Mouse (Mus musculus) c-Kit-negative CD71-positive TER-119-positive erythroid progenitor cells, embryonic 14.5 days (primary cell): Measurements from ENCODE around the gene Cabcoco1.

Experiments
- DNase-seq: peaks from one replicate; pipeline ENCODE4 v3.0.0-alpha.2; 2013; ENCODE audit warnings: low read depth, low spot score

Cabcoco1 gene

GRCm38 (mm10) chr10:68541139-68541942, at the start of gene Cabcoco1:
Gene Cabcoco1 (minus strand): TSS chr10:68541896.
- DNase-seq, result no peak

- no peak for DNase-seq
These were observed 48.0 kb upstream of the Cabcoco1 start for GRCm38 (mm10) chr10:68589530-68590252.

DNA sequence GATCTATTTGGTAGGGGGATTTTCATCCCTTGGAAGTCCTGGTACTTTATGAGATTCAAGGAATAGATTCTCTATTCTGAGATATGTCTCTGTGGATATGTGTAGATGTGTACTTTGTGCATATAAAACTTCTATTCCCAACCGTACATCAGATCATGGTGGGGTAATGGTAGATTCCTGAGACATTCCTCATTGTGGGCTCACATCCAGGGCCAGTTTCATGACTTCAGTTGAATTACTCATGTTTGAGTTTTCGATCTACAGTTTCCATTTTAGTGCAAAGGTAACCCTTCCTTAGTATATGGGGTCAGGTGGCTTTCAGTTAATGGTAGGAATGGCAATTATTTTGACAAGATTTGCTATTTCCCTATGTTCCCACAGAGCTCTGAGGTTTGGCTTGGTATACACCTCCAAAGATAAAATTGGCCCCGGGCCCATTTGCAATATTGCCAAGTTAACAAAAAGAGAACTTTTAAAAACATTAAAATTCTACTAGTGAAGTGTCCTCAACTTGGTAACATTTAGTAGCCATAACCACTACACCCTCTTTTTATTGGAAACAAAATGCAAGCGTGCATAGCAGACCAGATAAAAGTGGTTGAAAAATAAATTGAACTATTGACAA, 45.8 kb upstream of the Cabcoco1 start:
- DNase-seq, result no peak

DNA sequence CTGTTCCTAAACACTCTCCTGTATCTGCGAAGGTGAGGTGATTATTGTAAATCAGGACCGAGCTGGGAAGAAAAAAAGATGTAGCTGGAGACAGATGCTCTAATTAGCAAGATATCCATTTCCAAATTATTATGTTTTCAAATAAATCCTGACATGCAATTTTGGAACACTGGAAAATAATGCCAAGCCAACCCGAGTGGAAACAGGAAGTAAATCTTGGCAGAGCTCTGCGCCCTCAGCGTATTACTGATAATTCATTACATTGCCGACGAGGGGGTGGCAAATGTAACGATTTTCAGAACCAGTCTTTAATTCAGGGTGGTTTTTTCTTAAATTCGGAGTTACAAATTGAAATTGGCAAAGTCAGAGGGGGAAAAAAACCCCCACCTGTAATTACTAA, 35.6 kb upstream of the Cabcoco1 start:
- DNase-seq, result no peak

DNA sequence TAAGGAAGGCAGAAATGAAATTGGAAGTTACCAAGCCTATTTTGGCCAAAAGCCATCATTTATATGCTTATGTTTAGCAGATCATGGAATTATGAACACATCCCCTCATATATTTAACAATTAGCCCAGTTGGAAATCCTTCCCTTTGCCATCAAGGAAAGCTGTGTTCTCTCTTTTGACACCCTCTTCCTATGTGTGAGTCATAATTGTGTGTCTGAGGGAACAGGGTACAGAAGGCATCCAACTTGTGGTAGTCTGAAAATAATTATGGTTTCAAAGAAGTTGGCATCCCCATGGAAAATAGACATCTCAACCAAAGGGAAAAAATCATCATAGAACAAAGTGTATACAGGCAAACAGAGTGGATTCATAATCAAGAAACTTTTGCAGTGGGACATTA, 26.5 kb upstream of the Cabcoco1 start:
- DNase-seq, result no peak

GRCm38 (mm10) chr10:68562344-68562743, 20.6 kb upstream of the Cabcoco1 start:
- no peak for DNase-seq

DNA sequence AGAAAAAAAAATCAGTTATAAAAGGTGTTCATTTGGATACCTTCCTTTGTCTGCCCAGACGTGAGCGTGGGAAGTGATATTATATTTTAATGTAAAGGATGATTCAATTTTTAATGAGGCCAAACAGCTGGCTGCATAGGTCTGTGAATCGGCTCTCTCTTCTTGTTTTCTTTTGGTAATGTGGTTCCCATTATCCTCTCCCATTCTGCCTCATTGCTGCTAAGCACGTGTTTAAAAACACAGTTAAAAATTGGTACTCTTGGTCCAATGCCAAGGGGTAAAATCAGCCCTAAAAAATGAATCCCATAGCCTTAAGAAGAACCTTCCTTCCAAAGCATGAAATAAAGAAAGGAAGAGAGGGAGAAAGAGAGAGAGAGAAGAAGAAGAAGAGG, 17.1 kb upstream of the Cabcoco1 start:
- DNase-seq, result no peak

GRCm38 (mm10) chr10:68558105-68558827, 16.6 kb upstream of the Cabcoco1 start:
- no peak for DNase-seq

DNA sequence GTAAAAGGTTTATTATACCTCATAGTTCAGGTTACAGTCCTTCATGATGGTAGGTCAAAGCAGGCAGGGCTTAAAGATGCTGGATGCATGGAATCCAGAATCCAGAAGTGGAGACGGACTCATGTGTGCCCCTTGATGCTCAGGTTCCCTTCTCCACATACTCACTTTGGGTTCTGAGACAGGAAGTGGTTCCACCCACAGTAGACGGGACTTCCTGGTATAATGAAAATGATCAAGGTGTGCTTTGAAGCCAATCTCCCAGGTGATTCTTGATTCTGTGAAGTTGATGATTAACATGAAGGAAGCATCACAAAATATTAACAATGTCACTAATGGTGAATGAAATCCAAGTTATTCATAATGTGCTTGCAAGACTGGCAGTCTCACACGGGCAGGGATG, 12.0 kb upstream of the Cabcoco1 start:
- DNase-seq, result no peak

DNA sequence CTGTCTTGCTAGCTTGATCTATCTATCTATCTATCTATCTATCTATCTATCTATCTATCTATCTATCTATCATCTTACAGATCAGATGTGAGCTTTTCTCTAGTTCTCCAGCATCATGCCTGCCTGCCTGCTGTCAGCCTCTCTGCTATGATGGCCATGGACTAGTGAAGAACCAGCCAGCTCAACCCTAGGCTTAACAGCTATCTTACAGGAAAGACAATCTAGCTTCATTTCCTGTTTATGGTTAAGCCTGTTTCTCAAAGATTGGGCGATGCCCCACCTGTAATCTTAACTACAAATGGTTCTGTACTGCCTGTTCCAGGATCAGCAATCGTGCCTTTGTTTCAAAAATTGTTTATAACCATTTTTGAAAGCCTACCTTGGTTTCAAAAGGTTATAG, 10.9 kb upstream of the Cabcoco1 start:
- no peak for DNase-seq

DNA sequence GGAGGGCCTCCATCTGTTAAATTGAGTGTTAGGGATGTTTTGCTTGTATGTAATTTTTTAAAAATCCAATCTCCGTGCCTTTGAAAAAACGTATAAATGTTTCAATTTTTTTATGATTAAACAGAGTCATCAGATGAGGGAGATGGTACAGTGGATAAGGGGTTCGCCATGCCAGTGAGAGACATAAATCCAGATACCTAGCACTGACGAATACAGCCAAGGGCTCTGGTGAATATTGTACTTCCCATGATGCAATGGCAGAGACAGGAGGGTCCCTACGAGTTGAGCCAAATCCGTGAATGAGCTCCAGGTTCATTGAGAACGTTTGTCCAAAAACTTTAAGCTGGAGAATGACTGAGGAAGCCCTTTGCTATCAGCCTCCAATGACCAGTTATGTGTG, 9.6 kb upstream of the Cabcoco1 start:
- DNase-seq, result no peak

DNA sequence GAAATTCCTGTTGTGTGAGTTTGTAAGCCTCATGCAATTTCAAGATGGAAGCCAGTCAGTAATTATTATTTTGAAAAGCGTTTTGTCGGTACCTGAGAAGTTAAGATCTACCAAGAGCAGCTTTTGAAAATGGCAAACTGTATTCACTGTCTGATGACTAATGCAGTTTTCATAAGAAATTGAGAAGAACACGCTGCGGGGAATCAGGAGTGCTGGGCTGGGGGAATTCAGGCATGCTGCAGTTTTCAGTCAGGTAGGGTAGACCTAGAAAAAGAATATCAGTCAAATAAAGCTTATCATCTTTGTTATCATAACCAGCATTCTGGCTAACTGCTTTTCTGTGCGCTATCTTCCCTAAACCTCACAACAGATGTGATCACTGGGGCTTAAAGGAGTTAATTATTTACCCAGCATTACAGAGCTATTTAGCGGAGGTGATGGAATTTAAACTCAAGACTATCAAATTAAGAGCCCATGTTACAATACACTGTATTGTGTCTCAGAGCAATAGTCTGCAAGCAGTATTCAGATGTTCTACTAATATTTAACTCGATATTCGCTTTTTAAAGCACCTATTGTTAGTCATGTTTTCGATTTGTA, 9.1 kb upstream of the Cabcoco1 start:
- DNase-seq, result no peak

DNA sequence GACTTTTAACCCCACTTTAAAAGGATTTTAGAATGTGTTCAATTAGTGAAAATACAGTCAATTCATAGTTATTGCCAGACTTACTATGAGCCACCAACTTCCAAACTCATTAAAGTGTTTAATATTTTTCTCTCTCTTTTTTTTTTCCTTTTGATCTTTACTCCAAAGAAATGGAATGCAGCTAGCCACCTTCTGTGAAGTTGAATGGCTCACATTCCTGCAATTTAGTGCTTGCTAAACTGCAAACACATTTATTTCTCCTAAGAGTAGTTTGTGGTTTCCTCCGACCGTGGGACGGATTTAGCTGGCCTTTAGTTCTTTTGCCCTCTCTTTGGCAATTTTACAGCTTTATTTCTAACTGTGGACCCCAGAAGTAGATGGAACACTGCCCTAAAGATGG, 1.4 kb upstream of the Cabcoco1 start:
- DNase-seq, result no peak

DNA sequence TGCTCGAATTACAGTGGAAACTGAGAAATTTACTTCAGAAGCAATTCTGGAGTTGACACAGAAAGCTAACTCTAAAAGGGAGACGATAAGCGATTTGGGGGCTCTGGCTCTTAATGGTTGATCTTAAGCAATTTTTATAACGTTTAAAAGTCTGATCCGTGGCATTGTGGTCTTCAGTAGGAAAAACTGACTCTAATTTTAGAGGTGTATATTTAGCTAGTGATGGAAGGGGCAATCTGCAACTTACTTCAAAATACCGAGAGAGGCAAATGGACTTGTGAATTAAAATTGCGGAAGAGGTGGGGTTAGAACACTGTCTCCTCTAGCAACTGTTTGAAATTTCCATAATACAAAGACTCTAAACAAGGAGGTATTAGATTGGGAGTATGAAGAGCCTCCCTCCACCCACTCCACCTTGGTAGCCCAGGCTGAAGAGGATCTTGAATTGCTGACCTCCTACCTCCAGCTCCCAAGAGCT, 286 bp upstream of the Cabcoco1 start:
- DNase-seq, result no peak

GRCm38 (mm10) chr10:68540612-68541011, 1.1 kb downstream of the Cabcoco1 start:
- DNase-seq, result no peak

- no peak for DNase-seq
These were observed 4.3 kb downstream of the Cabcoco1 start for GRCm38 (mm10) chr10:68537261-68537950.

- no peak for DNase-seq
These were observed 12.2 kb downstream of the Cabcoco1 start for GRCm38 (mm10) chr10:68529364-68530049.

DNA sequence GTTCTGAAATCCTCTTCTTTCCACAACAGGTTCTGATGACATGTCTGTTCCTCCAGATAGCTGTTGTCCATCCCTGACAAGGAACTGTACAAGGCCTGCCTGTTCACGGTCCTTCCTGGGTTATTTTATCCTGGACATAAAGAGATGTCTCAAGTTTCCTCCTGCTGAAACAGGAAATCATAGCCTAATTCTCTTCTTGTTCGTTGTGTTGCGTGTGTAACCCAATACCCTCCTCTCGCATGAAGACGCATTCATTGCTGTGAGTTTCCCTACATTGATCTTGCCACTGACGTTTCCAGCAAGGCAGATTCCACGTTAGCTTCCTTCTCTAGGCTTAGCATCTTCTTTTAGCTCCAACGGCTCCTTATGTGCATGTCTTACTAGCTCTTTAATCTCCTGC, 12.7 kb downstream of the Cabcoco1 start:
- no peak for DNase-seq

DNA sequence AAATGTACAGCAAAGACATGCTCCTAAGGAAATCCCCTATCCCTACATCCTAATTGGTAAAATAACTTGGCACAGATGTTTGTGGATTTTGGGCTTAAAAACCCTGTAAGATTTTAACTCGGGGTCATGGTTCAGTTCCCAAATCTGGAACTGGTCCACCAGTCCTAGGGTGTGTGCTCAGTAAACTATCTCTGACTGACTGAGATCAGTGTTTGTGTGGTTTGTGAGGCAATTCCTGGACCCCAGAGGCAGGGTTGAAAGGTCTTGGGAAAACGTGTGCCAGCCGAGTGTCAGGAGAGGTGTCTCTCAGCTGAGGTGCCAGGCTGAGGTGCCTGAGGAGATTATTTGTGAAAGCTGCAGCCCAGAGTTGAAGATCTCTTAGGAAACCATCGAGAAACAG, 19.6 kb downstream of the Cabcoco1 start:
- DNase-seq, result no peak

GRCm38 (mm10) chr10:68512433-68513019, 29.2 kb downstream of the Cabcoco1 start:
- DNase-seq, result no peak
